Mouse (Mus musculus) urinary bladder, postnatal 4 days (tissue): Measurements from ENCODE around the gene Zfp362.

Experiments
- DNase-seq, 2 experiments: peaks; one replicate each; pipeline ENCODE4 v3.0.0; 2021 to 2022; ENCODE audit warnings: low spot score in 2 of 2

Zfp362 gene

DNA sequence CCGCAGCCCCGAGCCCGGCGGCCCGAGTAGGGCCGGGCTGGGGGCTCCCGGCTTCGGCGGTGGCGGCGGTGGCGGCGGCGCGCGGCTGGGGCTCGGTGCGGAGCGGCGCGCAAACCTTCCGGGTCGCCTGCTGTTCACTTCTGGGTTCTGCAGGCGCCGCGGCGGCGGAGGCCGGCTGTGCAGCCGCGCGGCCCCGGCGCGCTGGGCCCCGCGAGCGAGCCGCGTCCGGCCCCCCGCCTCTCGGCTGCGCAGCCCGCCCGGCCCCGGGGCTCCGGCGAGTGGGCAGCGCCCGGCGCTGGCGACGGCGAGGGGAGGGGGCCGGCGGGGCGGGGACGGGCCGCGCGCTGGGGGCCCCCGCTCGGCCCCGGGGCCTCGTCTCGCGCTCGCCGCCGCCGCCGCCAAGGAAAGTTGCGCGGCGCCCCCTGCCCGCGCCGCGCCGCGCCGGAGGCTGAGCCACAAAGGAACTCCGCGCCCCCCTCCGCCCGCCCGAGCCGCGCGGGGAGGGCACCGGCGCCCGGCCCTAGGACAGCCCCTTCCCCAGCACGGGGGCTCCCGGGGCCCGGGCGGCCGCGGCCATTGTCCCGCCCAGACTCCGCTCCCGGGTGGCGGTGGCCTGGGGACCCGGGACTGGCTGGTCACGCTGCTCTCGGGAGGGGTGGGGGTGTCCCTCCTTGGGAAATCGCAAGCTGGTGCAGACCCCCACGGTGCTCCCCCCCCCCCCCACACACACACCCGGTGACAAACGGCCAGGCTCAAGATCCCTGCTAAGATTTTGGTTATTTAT lies at the start of gene Zfp362:
Gene Zfp362 (minus strand): TSS at position 3 of the 784 bp plus-strand sequence.
- no peak for DNase-seq

DNA sequence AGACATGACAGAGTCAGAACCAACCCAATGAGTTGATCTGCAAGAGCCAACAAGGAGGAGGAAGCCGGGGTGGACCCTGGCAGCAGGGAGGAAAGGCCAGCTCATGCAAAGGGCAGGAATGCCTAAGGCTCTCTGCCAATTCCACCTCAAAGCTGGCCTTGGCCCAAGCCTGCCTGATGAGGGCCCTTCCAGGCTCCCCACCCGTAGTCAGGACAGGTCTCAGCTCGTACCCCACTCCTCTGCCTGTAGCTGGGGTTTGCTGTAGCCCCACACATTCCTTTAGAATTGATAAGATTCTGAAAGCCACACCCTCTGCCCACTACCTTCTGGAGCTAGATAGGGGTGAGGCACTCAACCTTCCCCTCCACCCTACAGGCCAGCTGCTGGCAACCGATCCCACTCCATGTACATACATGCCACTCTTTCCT lies 49.8 kb upstream of the Zfp362 start:
- peak; percentile 78 to 85 for DNase-seq

GRCm38 (mm10) chr4:128853117-128853516 lies 47.3 kb upstream of the Zfp362 start:
- DNase-seq, result no peak

DNA sequence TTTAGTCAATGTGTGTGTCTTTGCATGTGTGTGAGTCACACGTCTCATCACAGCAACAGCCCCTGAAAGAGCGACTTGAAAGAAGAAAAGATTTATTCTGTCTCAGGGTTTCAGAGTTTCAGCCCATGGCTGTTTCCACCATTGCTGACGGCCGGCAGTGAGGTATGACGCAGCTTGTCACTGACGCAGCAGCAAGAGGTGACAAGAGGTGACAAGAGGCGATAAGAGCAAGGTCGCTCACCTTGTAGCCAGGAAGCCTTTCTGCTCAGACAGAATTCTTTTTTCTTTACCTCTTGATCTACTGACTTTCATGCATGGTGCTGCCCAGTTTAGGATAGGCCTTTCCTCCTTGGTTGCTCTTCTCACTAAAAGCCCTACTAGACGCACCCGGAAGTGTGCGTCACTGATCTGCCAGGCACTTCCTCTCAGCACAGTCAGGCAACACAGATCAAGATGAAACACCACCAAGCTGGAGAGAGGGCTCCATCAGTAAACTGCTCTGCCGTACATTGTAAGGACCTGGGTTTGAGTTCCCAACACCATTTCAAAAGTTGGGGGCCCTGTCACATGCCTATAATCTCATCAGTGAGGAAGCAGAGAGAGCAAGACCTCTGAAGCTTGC lies 46.5 kb upstream of the Zfp362 start:
- no peak for DNase-seq

- DNase-seq, result no peak
Observed at GRCm38 (mm10) chr4:128849686-128850085, 43.8 kb upstream of the Zfp362 start.

DNA sequence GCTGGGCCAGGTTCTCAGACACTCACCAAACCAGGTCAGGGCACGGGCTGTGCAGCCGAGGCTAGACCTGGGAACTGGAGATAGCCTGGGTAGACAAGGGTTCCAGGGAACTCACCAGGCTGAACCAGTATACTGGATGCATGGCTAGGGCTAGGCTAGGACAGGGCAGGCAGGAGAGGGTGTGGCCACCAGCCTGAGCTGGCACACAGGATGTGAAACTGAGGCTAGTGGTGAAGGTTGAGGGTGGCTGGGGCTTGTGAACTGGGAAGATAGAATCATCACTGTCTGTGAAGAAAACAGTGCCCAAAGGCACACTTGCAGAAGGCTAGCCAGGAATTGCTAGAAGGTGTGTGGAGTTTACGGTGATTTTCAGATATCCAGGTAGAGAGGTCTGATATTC lies 43.1 kb upstream of the Zfp362 start:
- DNase-seq, result no peak

DNA sequence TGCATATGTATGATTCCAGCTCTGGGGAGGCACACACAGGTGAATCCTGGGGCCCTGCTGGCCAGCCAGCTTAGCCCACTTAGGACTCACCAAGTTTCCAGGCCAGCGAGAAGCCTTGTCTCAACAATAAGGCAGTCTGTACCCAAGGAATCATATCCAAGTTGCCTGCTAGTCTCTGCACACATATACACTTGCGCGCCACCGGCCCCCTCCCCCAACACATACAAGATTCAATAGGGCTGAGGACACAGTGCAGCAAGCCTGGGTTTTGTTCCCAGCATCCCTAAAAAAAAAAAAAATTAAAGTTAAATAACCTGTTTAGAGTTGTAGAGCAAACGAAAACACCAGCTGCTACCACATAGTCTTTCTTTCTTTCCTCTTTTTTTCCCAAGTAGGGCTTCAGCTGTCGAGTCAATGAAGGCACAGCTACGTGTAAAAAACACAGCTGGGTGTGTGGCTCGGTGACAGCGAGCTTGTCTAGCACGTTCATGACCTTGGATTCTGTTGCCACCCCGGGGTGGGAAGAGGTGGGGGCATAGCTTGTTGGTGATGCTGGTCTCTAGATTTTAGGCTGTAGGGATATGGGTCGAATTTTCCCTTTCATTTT lies 39.6 kb upstream of the Zfp362 start:
- DNase-seq, result no peak

DNA sequence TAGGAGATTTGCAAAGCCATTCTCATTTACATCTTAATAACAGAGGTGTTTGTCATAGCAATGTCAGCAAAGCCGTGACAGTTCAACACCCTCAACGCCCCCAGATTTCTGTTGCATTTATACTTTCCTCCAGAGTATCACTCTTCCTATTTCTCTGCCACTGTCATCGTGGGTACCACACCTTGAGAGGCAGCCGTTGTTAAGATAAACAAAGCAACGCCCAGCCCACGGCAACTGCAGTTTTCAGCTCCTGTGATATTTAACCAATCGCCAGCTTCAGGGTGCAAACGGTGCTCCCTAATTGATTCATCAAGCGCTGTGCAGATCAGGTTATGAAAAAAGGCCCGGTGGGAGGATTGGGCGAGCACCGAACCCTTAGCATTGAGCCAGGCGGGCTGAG lies 38.7 kb upstream of the Zfp362 start:
- no peak for DNase-seq

GRCm38 (mm10) chr4:128841259-128841658 lies 35.4 kb upstream of the Zfp362 start:
- no peak for DNase-seq

- DNase-seq, result peak in 1 of 2 experiments; percentile 52
Observed at GRCm38 (mm10) chr4:128839811-128840738, 34.2 kb upstream of the Zfp362 start.

DNA sequence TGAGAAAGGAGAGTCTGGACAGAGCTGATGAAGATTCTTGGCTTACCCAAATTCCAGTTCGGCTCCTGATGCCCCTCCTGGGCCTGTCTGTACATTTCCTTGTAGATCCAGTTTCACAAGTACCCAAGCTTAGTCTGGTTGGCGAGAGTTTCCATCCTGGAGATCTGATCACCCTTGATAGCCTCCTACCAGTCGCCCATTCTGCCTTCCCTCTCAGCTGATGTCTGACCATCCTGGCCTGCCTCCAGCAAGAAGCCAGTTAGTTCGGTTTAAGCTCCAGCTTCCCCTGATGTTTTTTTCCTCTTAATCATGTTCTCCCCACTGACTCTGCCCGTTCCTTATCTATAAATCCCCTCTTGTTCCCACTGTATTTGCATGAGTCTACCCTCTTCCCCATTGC lies 32.4 kb upstream of the Zfp362 start:
- DNase-seq, result no peak

DNA sequence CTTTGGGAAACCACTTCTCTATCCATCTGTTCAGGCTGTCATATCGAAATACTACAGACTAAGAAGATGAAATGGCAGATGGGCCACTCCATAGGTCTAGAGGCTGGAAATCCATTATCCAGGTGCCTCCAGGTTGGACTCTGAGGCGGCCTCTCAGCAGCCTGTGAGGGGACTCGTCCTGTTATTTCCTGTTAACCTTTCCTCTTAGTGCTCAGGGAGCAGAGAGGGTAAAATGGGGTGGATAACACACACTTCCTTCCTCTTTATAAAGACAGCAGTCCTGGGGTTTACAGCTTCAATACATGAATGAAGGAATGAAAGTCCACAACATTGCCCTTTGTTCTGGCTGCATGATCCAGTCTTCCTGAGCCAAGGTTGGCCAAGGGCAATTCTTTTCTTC lies 18.3 kb upstream of the Zfp362 start:
- DNase-seq, result no peak

DNA sequence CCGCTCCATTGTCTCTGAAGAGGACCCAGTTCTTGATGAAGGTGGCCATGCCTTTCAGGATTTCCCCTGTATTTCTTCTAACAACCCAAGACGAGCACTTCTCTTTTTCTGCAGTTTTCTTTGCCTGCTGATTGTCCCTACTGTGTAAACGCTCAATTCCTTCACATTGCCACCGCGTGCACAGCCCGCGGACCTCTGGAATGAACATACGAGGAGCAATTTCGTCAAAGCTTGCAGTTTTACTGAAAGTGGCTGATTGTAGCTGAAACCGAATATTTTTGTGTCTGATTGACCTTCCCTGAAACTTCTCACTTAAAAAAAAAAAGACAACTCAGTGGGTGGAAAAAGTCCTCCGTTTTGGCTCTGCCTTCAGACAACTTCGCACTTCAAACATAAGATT lies 14.7 kb upstream of the Zfp362 start:
- DNase-seq, result no peak

DNA sequence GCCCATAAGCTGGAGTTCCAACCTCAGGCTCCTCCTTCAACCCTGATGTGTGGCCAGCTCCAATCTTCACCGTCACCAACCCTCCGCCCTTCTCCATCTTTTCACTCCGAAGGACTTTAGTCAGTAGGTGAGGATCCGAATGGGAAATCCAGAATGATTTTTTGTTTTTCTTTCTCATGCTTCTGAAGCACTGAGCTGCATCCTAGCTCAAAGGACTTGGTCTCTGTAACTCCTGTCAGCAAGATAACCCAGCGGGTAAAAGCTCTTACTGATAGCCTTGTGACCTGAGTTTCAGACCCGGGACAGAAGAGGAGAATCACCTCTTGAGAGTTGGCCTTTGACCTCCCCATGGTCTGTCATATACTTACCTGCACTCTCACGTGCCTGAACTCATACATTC lies 11.2 kb upstream of the Zfp362 start:
- DNase-seq, result no peak

DNA sequence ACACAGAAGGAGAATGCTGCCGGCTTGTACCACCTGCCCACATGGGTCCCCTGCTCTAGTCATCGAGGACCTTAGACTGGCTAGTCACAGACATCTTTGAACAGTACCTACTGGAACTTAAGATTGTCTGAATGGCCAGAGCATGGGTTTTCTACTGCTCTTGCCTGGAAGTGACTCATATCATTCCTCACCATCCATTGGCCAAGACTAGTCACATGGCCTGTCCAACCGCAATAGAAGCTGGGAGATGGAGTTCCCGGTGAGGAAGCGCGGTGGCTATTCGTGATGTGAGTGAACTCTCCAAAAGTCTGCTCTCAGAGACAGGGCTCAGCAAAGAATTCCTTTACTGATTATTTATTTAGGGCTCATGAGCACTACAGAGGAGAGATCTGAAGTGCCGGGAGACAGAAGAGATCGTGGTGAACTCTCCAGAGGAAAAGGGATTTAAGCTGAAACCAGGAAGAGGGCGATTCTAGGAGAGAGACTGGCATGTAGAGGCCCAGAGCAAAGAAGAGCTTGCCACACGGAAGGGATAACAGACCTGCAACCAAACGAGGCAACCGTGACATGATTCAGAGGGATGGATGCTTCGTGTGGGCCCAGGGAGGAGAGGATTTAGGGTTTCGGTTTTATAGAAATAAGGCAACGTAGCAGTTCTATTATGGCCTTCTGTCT lies 5.7 kb upstream of the Zfp362 start:
- peak in 1 of 2 experiments; percentile 67 for DNase-seq

DNA sequence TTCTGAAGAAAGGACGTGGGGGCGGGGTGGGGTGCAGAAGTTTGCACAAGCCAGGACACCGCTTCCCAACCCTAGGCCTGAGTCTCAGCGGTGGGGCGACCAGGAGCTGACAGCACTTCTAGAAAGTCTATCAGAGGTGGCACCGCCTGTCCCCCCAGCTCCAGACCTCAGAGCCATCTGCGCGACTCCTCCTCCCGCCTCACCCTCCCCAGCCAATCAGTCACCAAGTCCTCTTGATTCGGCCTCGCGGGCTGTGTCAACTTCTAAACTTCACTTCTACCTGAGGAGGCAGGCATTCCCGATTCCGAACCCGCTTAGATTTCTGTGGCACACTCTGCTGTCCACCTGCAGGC lies 958 bp upstream of the Zfp362 start:
- peak in 1 of 2 experiments; percentile 59 for DNase-seq

DNA sequence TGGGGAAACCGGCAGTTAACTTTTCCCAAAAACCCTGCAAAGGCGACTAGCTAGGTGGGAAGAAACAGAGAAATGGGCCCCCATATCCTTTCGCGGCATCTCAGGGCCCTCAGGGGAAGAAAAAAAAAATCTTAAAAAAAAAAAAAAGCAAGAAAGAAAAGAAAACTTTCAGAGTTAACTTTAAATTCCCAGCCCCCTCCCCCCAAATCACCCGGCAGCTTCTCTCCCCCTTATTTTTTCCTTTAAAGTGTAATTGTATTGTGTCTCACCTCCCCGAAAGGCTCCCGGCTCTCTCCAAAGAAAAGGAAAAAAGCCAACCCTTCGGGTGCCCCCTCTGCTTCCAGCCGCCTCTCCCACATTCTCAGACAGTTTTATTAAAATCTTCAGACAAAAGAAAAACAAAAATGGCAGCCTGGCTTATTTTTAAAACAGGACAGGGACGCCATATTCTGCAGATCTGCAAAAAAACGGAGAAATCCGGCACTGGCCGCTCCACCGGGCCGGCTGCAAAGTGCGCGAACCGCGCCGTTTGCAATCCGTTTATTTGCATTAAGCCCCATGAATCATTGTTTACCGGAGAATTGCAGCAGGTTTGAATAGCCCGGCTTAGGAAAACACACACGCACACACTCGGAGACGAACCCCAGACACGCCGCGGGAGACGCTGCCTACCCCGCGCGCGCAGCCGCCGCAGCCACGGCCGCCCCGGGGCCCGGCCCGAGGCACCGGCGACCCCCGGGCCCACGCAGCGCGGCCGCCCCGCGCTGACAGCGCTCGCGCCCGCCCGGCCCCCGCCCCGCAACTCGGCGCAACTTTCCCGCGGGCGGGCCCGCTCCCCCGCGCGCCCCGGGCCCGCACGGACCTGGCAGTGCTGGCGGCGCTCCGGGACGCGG lies 449 bp downstream of the Zfp362 start:
- peak in 1 of 2 experiments; percentile 43 for DNase-seq

GRCm38 (mm10) chr4:128804426-128805149 lies 1.3 kb downstream of the Zfp362 start:
- DNase-seq, result no peak

DNA sequence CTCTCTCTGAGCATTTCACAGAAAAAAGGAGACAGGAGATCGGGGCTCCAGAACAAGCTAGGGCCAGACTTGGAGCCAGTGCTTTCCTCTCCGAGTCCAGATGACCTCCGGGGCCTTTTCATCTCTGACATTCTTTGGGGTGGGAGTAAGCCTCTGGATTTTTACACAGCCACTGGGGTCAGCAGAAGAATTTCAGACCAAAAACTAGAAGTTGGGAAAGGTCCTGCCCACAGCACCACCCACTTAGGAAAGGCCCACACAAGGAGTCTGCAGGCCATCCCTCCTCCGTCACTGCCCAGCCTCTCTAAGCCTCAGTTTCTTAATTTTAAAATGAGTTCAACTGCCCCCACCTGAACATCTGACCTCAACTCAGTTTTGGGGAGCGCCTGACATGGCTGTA lies 2.3 kb downstream of the Zfp362 start:
- DNase-seq, result no peak
